Mouse (Mus musculus): ENCODE results near the gene Scube3.

- TF ChIP-seq CTCF (IDR thresholded peaks at IDR 0.05; ENCODE audit: extremely low read depth, insufficient read depth, insufficient read length, insufficient replicate concordance), result no peak
- TF ChIP-seq POLR2A (IDR thresholded peaks at IDR 0.05; ENCODE audit: low read depth, low read length), result no peak
These were observed 3.9 kb upstream of the Scube3 start for GRCm38 (mm10) chr17:28138013-28138412.
